Mouse (Mus musculus) megakaryocyte, adult 5-6 weeks (primary cell): ENCODE measurements at regions not wholly inside any gene's neighbourhood (a gene's known extent, or its start where the extent isn't known, plus 50 kb on each side); places are given as distances from the start of the nearest gene placed in this dataset.

Experiments used
- ATAC-seq: 2 replicates; pipeline ENCODE4 v1.8.0; 2016; ENCODE audit warnings: mild to moderate bottlenecking, inconsistent platforms; ENCODE audit not compliant: poor library complexity, severe bottlenecking

DNA sequence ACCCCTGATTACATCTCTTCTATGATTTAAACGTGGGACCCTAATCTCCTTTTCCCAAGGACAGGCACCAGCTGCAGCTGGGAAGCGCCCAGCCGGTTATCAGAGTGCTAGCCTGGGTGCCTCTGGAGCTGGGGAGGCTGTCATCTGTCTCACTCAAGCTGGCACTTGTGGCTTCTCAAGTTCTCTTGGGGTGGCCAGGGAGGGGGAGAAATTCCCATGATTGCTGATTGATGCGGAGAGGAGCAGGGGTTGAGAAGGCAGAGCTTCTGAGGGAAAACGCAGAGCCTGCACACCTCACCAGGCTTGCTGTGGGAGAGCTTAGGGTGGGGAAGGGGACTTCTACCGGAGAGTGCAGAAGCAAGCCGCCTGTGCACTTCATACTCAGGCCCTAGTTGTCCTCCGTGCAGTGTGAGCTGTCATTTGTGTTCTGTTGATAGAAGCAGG lies 626.3 kb downstream of the Zfp706 start:
- no peak for ATAC-seq

DNA sequence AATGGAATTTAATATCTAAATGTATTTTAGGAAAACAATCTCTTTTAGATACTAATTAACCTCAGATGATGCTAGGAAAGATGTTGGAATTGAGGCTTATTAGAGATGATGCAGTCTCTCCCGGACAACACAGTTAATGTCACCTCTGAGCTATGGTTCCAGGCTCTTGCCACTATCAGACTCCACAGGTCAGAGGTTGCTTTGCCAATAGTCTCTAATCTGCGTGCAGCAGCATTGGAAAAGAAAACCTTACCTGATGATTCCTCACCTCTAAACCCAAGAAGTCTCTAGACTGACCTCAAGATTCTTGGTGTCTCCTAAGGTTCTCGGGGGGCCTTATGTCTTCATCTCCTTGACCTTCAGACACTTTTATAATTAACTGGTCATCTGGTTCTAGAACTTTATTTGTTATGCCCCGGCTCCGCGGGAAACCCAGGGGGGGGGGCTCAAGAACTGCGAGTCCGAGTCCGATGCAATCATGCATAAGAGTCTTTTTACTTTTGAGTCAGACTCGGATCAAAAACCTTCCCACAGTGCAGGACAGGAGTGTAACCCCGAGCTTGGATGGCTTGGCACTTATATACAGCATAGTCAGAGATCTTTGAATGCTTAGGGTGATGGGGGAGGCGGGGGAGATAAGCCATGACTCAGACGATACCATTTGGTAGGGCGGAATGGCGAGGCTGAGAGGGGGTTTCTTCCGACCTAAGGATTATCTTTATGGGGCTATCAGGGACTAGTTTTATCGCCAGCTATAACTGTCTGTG lies 626.9 kb downstream of the Zfp706 start:
- ATAC-seq: no peak

DNA sequence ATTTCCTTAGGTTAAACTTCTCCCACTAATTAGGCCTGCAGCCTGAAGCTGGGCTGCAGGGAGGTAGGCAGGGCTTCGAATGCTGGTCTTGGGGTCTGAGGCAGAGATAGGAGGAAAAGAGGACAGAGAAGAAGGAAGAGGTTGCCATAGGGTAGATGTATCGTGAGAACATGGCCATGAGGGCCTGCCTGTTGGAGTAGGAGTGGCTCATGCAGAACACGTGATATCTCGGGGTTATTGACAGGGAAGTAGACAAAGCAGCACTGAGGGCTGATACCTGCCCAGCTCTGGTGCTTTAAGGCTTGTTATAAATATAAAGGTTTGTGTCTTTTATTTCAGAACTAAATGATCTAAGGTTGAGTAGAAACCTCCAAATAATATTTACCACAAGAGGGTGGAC lies 628.9 kb downstream of the Zfp706 start:
- ATAC-seq: no peak

DNA sequence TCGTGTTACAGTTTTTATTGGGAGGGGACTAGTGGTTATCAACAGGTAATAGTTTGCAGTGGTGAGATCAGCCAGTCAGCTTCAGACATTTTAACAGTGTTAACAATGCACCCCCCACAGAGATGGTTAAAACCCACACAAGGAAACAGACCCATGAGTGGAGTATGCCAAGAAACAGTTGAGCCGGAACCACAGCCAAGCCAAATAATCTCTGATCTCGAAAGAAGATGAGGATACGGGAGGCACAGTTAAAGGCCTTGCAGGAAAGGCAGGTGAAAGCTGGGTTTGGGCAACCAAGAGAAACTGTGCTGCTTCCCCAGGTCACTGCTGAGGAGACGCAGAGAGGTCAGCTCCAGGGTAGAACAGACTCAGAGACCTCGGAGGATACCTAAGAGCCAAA lies 631.0 kb downstream of the Zfp706 start:
- no peak for ATAC-seq

DNA sequence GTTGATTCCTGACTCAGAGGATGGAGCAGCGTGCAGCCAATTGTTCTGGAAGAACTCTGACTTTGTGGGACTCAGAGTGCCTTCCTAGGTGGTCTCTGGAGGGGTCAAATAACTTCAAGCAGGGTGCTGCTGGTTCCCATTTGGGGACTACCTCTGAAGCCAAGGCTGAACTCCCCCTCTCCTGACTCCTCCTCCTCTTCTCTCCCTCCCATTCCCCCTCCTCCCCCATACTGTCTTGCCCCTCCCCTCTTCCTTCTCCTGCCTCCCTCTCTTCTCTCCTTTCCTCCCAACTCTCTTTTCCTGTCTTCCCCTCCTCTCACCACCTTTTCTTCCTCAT lies 632.1 kb downstream of the Zfp706 start:
- no peak for ATAC-seq

DNA sequence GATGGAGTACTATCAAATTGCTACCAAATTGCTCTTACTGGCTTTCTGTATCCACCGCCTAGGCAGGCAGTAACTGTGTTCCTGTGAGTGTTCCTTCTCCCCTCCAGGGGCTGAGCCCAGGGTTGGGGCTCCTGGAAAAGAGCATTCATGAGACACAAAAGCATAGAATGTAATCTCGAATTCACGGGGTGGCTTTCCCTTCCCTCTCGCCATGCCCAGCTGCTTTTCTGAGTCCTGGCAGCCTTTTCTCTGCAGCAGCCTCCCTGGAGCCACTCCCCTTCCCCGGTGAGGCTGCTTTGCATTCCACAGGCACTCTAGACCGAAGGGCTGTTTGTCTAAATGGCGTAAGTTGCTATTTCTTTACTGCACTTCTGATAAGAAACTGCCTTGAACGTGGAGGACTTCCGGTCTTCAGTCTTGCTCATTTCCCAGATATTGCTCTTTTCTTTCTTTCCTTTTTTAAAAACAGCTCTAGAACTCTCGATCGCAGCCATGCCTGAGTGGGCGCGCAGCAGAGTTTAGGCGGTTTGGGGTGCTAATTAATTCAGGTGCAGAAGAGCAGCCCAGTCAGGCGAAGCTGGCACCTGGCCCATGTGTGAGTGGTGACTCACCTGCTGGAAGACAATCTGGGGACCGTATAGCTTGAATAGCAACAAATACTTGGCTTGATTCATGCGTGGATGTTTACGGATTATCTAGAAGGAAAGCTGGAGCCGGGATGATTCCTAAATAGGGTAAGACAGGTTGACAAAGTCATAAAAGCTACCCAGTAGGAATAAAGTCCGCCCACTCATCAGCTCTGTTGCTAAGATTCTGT lies 632.6 kb downstream of the Zfp706 start:
- peak; percentile 70 for ATAC-seq

DNA sequence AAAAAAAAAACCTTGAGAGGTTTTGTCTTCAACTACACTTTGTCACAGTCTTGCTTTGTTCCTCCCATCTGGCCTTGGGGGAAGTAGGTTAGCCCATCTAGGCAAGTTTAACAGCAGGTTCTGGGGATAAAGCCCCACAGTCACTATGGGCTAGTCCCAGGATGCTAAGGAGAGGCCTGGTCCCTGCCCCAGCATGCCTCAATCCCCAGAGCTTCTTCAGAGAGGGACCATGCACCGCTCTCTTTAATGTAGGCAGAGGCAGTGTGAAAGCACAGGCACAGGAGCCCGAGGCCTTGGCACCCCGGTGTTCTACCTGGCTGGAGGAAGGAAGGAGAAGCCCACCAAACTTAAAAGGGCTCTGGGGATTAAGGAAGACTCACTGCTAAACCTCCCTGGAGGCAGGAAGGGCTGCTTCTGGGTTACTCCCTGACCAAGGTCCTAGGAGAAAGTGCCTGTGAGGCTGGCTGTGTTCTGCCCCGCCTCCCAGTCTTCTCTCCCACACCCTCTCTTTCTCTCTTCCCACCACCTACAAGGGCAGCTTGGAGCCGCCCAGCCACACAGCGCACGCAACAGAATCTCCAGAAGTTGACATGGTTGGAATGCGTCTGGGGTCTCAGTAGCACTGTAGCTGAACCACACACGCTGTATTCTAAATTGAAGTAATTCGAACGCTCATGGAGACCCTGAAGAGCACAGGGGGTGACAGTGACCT lies 633.5 kb downstream of the Zfp706 start:
- peak; percentile 33; the same call in 1 of the 2 replicates for ATAC-seq

DNA sequence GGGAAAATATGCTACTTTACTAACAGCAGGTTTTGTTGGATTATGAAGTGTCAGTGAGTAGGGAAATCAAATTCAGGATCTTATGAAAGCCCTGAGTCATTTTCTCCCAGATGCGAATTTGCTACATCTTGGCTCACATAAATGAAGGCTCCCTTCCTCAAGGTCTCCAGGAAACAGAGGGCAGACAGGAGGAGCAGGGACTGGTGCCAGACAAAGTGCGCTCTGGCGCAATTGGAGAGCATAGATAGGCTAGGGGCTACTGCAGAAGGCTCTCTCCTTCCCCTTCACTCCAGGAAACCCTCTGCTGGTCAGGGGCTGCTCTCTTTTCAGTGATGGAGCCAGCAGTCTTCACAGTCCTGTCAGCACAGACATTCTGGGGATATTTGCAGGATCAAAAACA lies 634.1 kb downstream of the Zfp706 start:
- no peak for ATAC-seq

DNA sequence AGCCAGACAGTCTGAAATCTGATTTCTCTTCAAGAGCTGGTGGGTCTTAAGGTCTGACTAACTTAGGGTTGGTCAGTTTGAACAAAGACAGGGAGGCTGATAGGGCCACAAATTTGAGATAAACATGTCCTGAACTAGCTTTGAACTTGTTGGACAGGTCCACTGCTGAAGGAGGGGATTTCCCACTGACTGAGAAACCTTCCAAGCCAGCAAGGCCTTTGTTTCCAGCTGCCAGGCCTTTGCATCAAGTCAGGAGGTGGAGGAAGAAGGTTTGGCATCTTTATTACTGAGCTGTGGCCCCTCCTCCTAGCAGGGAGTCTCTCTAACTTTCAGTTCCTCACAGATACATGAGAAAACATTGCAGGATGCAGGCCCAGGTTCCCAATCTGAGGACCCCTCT lies 636.2 kb downstream of the Zfp706 start:
- no peak for ATAC-seq

DNA sequence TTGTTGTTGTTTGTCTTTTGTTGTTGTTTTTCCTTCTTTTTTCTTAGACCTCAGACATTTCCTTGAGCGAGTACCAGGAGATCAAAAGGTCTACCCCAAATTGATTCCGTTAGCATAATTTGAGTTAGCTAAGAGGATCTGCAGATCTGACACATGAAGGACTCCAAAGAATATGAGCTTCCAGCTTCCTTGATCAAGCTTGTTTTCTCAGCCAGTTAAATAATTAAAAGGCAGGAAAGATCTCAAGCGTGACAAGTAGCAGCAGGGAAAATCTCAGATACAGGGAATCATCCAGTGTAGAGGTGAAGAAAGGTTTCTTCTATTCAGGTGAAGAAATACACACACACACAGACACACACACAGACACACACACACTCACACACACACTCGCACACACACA lies 636.7 kb downstream of the Zfp706 start:
- ATAC-seq: no peak

DNA sequence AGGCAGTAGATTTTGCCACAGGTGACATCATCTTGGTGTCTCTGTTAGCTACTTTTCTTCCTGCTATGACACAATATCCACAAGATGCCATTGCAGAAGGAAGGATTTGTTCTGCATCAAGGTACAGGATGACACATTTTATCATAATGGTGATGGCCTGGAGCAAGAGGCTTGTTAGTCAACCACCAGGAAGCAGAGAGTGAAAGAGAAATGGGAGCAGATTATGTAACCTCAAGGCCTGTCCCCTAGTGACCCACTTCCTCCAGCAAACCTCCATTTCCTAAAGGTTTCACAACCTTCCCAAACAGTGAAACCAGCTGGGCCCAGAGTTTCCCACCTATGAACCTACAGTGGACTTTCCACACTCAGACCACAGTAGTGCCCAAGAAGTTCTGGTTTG lies 640.3 kb downstream of the Zfp706 start:
- peak; percentile 92 for ATAC-seq

DNA sequence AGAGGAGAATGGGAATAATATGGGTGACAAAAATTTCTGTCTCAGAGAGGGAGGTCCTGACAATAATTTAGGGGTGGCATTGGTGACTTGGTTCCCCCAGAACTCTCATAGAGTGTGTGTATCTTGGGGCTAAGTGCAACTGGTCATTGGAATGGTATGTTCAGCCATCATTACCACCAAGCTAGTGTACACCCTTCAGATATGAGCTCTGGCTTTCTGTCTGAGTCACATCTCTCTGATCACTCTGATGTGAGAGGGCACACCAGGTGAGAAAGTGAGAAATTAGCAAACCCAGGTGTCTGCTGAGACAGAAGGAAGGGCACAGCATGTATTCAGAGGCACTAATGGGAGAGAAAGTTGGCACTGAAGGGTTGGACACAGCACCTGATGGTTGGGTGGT lies 642.8 kb downstream of the Zfp706 start:
- no peak for ATAC-seq

DNA sequence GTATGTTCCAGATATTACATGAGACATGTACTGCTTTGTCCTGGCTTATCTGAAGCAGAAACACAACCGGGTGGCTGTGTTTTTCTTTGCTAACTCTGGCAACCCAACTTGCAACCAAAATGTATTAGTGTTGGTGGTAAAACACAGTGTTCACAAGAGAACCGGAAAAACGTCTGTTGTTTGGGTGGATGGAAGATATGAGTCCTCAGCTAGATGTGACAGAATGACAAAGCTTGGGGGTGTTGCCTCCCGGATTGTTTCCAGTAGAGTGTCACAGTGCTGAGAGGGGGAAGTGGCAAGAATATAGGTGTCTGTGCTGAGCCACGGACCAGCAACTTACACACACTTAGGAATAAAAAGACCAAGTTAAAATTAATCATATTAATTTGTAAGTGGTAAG lies 643.5 kb downstream of the Zfp706 start:
- no peak for ATAC-seq

DNA sequence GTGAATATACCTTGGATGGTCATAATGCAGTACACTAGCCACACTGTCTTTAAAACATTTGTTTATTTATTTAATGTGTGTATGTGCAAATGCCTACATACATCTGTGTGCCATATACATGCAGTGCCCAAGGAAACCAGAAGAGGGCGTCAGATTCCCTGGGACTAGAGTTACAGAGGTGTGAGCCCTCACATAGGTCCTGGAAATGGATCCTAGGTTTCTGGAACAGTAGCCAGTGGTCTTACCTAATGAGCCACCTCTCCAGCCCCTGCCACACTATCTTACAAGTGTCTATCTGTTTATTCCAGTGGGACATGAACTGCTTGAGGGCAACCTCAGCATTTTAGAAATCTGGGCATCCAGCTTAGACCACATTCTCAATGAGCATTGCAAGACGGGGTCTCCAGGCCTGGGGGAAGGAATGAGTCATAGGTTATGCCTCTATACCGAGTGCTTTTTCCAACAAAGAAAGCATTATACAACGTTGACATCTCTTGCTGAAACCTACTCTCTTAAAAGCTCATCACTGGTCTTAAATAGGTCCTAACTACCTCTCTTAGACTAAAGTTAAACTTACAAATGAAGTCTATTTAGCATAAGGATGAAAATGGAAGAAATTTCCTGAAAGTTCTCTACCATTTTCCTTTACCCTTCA lies 644.5 kb downstream of the Zfp706 start:
- ATAC-seq: no peak

DNA sequence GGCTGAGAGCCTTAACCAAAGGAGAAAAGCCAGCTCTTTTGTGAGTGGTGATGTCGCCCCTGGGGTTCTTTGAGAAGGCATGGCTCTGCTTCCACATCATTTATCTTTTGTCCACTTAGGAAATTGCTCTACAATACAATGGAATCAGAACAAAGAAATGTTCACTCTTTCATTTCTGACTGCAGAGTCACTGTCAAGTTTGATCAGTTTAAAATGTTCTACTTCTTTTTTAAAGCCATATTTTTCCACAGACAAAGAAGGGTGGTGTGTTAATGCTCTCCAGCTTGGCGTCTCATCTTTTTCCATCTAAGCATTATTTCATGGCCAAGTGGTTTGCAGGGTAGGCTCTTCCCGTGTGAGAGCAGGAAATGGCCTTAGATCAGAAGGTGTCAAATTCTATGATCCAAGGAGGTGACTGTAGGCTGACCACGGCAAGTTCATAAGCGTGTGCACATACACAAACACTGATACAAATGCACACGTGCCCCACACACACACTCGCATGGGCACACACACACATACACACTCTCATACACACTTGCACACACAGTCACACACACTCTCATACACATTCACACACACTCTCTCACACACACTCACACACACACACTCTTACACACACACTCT lies 645.9 kb downstream of the Zfp706 start:
- no peak for ATAC-seq

DNA sequence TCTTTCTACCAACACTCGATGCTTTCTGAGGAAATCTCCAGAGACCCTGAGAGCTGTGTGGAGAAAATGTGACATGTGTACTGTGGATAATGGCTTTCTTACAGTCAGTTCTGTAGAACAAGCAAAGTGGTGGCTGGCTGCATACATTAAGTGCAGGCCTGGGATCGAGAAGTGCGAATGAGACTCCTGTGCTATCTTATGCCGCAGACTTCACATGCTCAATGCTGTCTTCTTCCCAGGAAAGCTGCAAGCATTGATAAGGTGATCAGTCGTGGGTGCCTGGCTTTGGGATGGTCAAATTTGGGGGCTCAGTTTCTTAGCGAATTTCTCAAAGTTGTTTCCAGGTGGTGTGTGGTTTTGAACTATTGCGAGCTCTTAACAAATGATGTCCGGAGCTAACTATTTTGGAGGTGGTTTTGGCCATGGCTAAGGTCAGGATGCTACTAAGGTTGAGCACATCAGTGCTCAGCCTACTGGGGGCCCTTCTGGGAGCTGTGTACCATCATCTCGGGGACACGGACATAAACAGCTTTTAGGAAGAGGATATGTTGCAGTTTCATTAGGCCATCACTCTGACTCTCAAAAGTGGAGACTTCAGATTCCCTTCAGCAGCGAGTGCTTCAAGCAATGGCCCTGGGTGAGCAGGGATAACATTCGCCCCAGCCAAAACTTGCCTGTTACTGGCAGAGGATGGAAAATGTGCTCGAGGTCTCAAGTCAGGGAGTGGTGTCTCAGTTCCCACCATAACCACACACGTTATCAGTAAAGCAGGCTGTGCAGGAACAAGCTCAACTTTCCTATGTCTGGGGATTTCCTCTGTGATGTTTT lies 646.7 kb downstream of the Zfp706 start:
- 0 out of 2 replicates have a peak, but pooled peaks have one; percentile 18 for ATAC-seq

DNA sequence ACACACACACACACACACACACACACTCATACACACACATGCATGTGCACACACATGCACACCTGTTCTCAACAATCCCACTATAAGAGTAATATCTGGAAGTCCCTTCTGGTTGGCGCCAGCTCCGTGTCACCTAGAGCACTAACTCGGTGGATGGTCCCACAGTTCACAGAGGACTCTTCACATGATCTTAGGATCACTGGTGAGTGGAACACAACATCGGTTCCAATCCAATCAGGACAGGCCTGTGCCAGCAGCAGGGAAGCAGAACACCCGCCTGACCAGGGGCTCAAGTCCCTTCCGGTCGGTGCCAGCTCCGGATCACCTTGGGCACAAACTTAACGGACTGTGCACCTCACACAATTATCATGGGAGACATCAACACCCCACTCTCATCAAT lies 651.7 kb downstream of the Zfp706 start:
- ATAC-seq: no peak

DNA sequence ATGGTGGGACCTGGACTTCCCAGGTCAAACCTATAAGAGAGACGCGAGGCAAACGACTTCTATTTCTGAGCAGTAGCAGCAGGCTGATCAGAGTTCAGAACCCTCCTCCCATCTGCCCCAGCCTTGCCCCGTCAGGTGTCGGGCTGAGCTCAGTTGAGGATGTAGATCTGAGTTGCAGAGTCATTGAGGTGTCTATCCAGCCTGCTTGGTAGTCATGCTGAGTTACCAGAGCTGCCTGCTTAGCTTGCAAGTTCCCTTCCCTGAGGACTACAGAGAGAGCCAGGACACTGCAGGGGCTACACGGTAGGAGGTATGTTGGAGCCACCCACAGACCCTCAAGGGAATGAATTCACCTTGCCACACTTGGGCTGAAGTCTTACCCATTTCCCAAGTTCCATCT lies 653.0 kb downstream of the Zfp706 start:
- no peak for ATAC-seq

DNA sequence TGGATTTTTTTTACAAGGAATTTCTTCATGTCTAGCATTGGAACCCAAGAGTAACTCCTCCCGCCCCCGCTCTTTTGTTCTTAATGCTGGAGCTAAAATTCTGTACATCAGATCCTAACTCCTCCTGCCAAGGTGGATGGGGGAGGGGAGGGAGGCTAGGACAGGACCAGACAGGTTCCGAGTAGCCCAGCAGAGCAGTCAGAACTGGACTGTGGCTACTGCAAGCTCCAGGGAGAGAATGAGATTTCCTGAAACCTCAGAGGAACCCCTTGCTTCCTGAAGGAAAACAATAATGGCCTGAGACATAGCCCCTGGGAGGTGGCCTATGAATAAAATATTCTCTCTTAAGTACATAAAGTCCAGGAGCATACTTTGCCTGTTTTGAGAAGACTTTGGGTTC lies 653.8 kb downstream of the Zfp706 start:
- no peak for ATAC-seq

DNA sequence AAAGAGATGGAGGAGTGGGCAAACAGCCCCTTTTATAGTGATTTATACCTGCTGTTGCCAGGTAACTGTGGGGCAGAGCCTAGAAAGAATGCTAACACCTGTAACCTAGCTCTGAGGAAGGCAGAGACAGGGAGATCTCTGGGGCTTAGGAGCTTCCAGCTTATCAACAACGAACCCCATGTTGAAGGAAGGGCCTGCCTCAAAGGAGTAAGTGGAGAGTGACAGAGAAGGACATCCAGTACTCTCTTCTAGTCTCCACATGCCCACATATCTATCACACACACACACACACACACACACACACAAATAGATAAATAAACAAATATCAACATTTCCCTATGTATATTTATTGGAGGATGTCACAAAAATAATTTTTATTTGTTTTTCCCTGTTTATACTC lies 654.6 kb downstream of the Zfp706 start:
- no peak for ATAC-seq
